Mouse (Mus musculus) right cerebral cortex, adult 2 months (tissue): ENCODE results near the gene Rps27.
A peak's percentile ranks its signal among the peaks of the same experiment; 100 is the strongest.
"Not testable (repeated sequence)": the region's sequence is repeated elsewhere in the genome, so short reads cannot be mapped to it uniquely, and the experiment has no call there.

Experiments used
- DNase-seq, 2 experiments: peaks; one replicate each; pipeline ENCODE4 v3.0.0; 2021 to 2022; ENCODE audit warnings: low spot score in 2 of 2

The Rps27 gene

DNA sequence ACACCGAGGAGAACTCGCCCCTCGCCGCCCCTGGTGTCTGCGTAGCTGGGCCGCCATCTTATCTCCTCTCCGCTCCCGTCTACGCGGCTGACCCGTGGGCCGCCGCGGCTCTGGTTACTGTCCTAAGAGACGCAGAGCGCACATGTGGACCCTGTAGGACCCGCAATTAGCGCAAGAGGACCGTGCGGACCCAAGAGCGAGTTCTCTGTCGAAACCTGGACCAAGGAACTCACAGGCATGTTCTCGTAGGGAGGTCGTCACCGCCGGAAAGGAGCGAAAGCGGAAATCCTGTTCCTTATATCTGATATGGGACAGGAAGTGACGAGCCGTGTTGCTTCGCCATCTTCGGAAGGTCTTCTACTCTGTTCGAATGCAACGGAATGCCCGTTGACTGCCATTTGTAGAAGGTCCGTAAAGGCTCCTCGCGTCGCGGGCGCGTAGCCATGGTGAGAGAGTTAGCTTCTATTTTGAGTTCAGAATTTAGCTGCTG is at the start of gene Rps27, which contains the start of gene Rab13:
Gene Rps27 (minus strand): TSS at position 275 of the 490 bp plus-strand sequence.
Gene Rab13 (plus strand): TSS at position 319 of the 490 bp plus-strand sequence.
- peak; percentile 92 to 95 for DNase-seq

GRCm38 (mm10) chr3:90258521-90258920 is 45.1 kb upstream of the Rps27 start:
- DNase-seq = no peak

GRCm38 (mm10) chr3:90256731-90257530 is 43.5 kb upstream of the Rps27 start:
- no peak for DNase-seq

DNA sequence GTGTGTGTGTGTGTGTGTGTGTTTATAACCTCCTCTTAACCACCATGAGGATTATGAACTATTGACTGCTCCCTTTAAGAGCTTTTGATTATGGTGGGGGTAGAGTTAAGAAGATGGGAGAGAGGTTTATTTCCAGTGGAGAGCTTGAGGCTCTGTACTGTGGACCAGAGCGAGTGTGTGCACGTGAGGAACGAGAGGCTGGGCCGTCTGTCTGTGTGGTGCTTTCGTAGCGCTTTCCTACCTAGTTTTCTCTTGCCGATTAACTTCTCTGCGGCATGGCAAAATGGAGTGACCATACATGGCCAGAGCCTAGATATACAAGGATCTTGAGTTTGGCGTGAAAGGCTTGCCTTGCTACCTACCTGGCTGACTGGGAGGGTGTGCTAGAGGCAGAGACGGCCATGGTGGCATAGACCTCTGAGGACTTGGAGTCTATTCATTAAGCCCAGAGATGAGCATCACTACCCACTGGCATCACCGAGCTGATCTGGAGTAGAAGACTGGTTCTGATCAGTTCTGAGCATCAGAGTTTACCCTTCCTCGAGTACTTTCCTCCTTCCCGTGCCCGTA is 42.4 kb upstream of the Rps27 start:
- DNase-seq = no peak

GRCm38 (mm10) chr3:90255194-90255565 is 41.7 kb upstream of the Rps27 start:
- DNase-seq = no peak

- no peak for DNase-seq
These were observed 41.2 kb upstream of the Rps27 start for GRCm38 (mm10) chr3:90254419-90255193.

GRCm38 (mm10) chr3:90253653-90254418 is 40.4 kb upstream of the Rps27 start, which contains the start of gene Crtc2:
Gene Crtc2 (plus strand): TSS chr3:90254163.
- DNase-seq = peak; percentile 97 to 98

DNA sequence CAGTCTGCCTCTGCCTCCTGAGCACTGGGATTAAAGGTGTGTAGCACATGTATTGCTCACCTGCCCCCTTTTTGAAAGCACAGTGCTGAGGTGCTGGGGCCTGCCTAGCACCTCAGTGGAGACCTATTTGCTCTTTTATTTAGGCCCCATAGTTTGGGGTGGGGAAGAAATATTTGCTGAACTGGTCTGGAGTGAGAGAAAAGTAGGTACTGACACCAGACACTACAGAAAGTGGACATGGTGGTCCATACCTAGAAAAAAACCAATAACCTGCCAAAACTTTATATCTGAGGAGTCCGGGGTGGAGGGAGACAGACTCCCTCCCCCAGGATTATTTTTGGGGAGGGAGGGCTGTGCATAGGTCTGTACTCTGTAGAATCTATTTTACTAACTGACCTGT is 39.7 kb upstream of the Rps27 start:
- DNase-seq = not testable (repeated sequence)

- not testable (repeated sequence) for DNase-seq
These were observed 39.2 kb upstream of the Rps27 start for GRCm38 (mm10) chr3:90252659-90253058.

- not testable (repeated sequence) for DNase-seq
These were observed 38.3 kb upstream of the Rps27 start for GRCm38 (mm10) chr3:90251731-90252226.

- DNase-seq = no peak
These were observed 37.3 kb upstream of the Rps27 start for GRCm38 (mm10) chr3:90250791-90251190.

DNA sequence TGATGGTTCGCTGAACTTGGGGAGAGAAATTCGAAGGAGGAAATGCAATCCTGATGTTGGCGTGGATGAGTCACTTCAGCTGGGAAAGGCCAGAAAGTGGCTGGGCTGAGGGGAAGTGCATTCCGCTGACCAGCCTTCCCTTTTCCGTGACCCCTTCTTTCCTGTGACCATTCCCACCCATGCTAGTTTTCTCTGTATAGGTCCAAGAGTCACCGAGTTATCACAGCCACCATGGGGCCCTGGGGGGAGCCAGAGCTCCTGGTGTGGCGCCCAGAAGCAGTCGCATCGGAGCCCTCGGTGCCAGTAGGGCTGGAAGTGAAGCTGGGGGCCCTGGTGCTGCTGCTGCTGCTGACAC is 35.3 kb upstream of the Rps27 start:
- DNase-seq = no peak

DNA sequence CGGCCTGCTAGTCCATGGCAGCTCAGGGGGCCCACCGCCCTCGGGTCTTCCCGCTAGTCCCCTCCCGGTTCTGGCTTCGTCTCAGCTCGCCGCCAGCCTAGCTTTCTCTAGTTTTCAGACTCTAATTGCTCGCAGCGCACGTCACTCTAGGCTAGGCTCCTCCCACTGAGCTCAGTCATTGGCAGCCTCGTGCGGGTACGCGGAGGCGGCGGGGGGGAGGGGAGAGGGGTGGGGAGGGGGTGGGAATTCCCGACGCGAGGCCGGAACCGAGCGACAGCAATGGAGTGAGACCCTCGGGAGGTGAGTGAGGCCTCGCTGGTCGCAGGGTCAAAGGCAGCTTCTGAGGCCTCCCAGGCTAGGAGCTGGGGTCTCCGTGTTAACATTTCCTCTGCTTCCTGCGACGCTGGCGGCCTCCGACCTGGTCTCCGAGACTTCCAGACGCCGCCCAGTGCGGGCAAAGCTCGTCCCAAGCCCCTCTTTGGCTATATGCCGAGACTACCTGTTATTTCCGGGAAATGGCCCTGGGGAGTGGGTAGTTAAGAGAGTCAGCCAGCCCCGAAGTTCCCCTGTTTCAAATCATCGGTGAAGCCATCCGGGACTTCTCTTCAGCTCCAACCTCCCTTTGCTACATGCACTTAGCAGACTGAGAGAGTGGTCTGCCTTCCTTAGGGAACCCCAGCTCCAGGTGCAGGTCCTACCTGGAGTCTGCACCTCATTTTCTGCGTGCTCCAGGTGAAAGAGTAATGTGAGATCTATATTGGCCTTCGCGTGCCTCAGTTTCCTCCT is 34.7 kb upstream of the Rps27 start, which contains the start of gene Slc39a1:
Gene Slc39a1 (plus strand): TSS at position 213 of the 786 bp plus-strand sequence.
- peak; percentile 92 to 95 for DNase-seq

GRCm38 (mm10) chr3:90247630-90247959 is 34.1 kb upstream of the Rps27 start:
- no peak for DNase-seq

GRCm38 (mm10) chr3:90245406-90245805 is 32.0 kb upstream of the Rps27 start:
- no peak for DNase-seq

- peak in 1 of 2 experiments; percentile 38 for DNase-seq
These were observed 29.7 kb upstream of the Rps27 start, which contains the start of gene Creb3l4 for GRCm38 (mm10) chr3:90242984-90243775. Gene Creb3l4 (minus strand): TSS chr3:90243512.

GRCm38 (mm10) chr3:90241669-90242358 is 28.4 kb upstream of the Rps27 start:
- DNase-seq = no peak

GRCm38 (mm10) chr3:90241251-90241650 is 27.8 kb upstream of the Rps27 start:
- DNase-seq = no peak
